Mouse (Mus musculus): Measurements from ENCODE around the gene Ropn1. TPM values are rescaled to one million over a fixed set of nuclear protein-coding genes. Genes with fewer than 3 reads are reported as not detected.

Ropn1 gene
- polyA plus RNA-seq (2012; rRNA removed), result not detected in 2 replicates

DNA sequence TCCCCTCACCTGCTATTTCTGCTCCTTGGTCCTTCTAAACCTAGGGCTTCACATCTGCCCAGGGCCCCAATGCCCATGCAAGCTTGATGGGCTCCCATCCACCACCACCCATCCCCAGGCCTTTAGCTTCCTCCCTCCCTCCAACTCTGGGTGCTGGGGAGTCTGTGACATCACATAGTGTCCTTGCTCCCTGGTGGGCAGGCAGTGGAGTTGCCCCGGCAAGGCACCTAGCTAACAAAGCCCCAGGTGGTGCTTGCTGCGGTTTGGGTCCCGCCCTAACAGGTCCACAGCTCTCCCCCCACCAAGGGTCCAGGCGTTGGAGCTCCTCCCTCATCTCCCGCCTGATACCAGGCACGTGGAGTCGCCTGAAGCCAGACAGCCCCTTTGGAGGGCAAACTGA lies at the start of gene Ropn1:
TSS of gene Ropn1 (plus strand) at position 301 of the 400 bp plus-strand sequence.
- DNase-seq, result no peak
- Histone ChIP-seq H3K36me3 (ENCODE audit: control insufficient read depth, insufficient read depth, low read length) (no peaks in the 10 kb centered on the region), H3K27me3 (ENCODE audit: control insufficient read depth, insufficient read depth, low read length) (no peaks in the 10 kb centered on the region), H3K4me3 (ENCODE audit: control insufficient read depth, insufficient read depth, low read length) (no peak within 1 kb of the TSS), H3K27ac (ENCODE audit: control insufficient read depth, insufficient read depth, low read length) (no peak within 1 kb of the TSS), H3K4me1 (replicated peaks; ENCODE audit: control insufficient read depth, insufficient read depth, low read length) (no peaks in the 10 kb centered on the region)
- TF ChIP-seq CTCF (IDR thresholded peaks at IDR 0.05; ENCODE audit: borderline replicate concordance, control insufficient read depth, extremely low read depth, insufficient read depth, low read length, poor library complexity), result no peak
- TF ChIP-seq POLR2A (IDR thresholded peaks at IDR 0.05; ENCODE audit: control insufficient read depth, extremely low read depth, insufficient read depth, low read length, poor library complexity), result no peak
- WGBS, result 65% methylated on average over 7 of the region's 7 CpGs

GRCm38 (mm10) chr16:34601954-34602353 lies 47.8 kb upstream of the Ropn1 start:
- TF ChIP-seq POLR2A (IDR thresholded peaks at IDR 0.05; ENCODE audit: control insufficient read depth, extremely low read depth, insufficient read depth, low read length, poor library complexity), result no peak
- TF ChIP-seq CTCF (IDR thresholded peaks at IDR 0.05; ENCODE audit: borderline replicate concordance, control insufficient read depth, extremely low read depth, insufficient read depth, low read length, poor library complexity), result no peak
- 88% methylated on average over 4 of the region's 4 CpGs for WGBS
- Histone ChIP-seq H3K27me3 (ENCODE audit: control insufficient read depth, insufficient read depth, low read length) (no peaks in the 10 kb centered on the region), H3K4me1 (replicated peaks; ENCODE audit: control insufficient read depth, insufficient read depth, low read length) (no peaks in the 10 kb centered on the region), H3K36me3 (ENCODE audit: control insufficient read depth, insufficient read depth, low read length) (no peaks in the 10 kb centered on the region), H3K27ac (ENCODE audit: control insufficient read depth, insufficient read depth, low read length) (no peak overlapping the region), H3K4me3 (ENCODE audit: control insufficient read depth, insufficient read depth, low read length) (no peak overlapping the region)
- DNase-seq, result no peak

DNA sequence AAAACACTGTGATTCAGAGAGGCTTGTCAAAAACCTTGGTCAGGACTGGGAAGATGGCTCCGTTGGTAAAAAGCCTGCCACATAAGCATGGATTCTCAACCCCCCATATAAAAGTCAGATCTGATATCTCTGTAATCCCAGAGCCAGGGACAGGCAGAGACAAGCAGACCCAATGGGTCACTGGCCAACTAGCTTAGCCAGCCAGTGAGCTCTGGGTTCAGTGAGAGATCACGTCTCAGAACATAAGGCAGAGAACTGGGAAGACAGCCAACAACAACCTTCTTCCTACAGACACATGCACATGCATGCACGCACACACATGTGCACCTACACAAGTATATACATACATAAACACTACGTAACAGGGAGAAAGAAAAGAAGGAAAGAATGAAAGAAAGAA lies 46.6 kb upstream of the Ropn1 start:
- DNase-seq, result no peak
- no peak overlapping the region for H3K4me3 ChIP-seq (ENCODE audit: control insufficient read depth, insufficient read depth, low read length)
- TF ChIP-seq POLR2A (IDR thresholded peaks at IDR 0.05; ENCODE audit: control insufficient read depth, extremely low read depth, insufficient read depth, low read length, poor library complexity) (no peak), CTCF (IDR thresholded peaks at IDR 0.05; ENCODE audit: borderline replicate concordance, control insufficient read depth, extremely low read depth, insufficient read depth, low read length, poor library complexity) (no peak)
- no peaks in the 10 kb centered on the region for H3K27me3 ChIP-seq (ENCODE audit: control insufficient read depth, insufficient read depth, low read length)
- H3K27ac ChIP-seq (ENCODE audit: control insufficient read depth, insufficient read depth, low read length), result no peak overlapping the region
- no peaks in the 10 kb centered on the region for H3K4me1 ChIP-seq (replicated peaks; ENCODE audit: control insufficient read depth, insufficient read depth, low read length)
- no peaks in the 10 kb centered on the region for H3K36me3 ChIP-seq (ENCODE audit: control insufficient read depth, insufficient read depth, low read length)
- WGBS, result 84% methylated on average over 4 of the region's 4 CpGs

- H3K36me3 ChIP-seq (ENCODE audit: control insufficient read depth, insufficient read depth, low read length), result no peaks in the 10 kb centered on the region
- no peak overlapping the region for H3K4me3 ChIP-seq (ENCODE audit: control insufficient read depth, insufficient read depth, low read length)
- H3K27me3 ChIP-seq (ENCODE audit: control insufficient read depth, insufficient read depth, low read length), result no peaks in the 10 kb centered on the region
- TF ChIP-seq POLR2A (IDR thresholded peaks at IDR 0.05; ENCODE audit: control insufficient read depth, extremely low read depth, insufficient read depth, low read length, poor library complexity) (no peak), CTCF (IDR thresholded peaks at IDR 0.05; ENCODE audit: borderline replicate concordance, control insufficient read depth, extremely low read depth, insufficient read depth, low read length, poor library complexity) (no peak)
- no peak for DNase-seq
- WGBS, result 71% methylated on average over 6 of the region's 6 CpGs
- H3K4me1 ChIP-seq (replicated peaks; ENCODE audit: control insufficient read depth, insufficient read depth, low read length), result no peaks in the 10 kb centered on the region
- H3K27ac ChIP-seq (ENCODE audit: control insufficient read depth, insufficient read depth, low read length), result no peak overlapping the region
These were observed 45.9 kb upstream of the Ropn1 start for GRCm38 (mm10) chr16:34603854-34604253.

- H3K36me3 ChIP-seq (ENCODE audit: control insufficient read depth, insufficient read depth, low read length), result no peaks in the 10 kb centered on the region
- TF ChIP-seq CTCF (IDR thresholded peaks at IDR 0.05; ENCODE audit: borderline replicate concordance, control insufficient read depth, extremely low read depth, insufficient read depth, low read length, poor library complexity), result no peak
- TF ChIP-seq POLR2A (IDR thresholded peaks at IDR 0.05; ENCODE audit: control insufficient read depth, extremely low read depth, insufficient read depth, low read length, poor library complexity), result no peak
- no peak for DNase-seq
- no peaks in the 10 kb centered on the region for H3K4me1 ChIP-seq (replicated peaks; ENCODE audit: control insufficient read depth, insufficient read depth, low read length)
- no peaks in the 10 kb centered on the region for H3K27me3 ChIP-seq (ENCODE audit: control insufficient read depth, insufficient read depth, low read length)
- H3K27ac ChIP-seq (ENCODE audit: control insufficient read depth, insufficient read depth, low read length), result no peak overlapping the region
- no peak overlapping the region for H3K4me3 ChIP-seq (ENCODE audit: control insufficient read depth, insufficient read depth, low read length)
- 33% methylated on average over 3 of the region's 3 CpGs for WGBS
These were observed 44.0 kb upstream of the Ropn1 start for GRCm38 (mm10) chr16:34605679-34606078.

DNA sequence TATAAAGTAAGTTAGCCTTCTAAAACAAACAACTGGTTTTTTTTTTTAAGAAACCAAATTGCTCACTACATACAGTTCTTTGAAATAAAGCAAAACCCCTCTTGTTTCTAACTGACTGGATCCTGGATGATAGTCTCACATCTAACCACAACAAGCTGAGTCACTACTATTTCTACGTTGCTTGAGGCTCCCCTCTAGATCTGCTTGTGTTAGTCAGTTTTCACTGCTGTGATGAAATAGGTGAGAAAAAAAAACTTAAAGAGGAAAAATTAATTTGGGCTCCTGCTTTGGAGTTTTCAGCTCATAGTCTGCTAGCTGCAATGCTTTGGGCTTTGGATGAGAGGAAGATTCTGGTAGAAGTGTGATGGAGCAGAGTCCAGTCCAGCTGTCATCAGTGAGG lies 39.6 kb upstream of the Ropn1 start:
- WGBS, result 15% methylated on average over 1 of the region's 1 CpGs
- no peak for TF ChIP-seq CTCF (IDR thresholded peaks at IDR 0.05; ENCODE audit: borderline replicate concordance, control insufficient read depth, extremely low read depth, insufficient read depth, low read length, poor library complexity)
- TF ChIP-seq POLR2A (IDR thresholded peaks at IDR 0.05; ENCODE audit: control insufficient read depth, extremely low read depth, insufficient read depth, low read length, poor library complexity), result no peak
- Histone ChIP-seq H3K4me1 (replicated peaks; ENCODE audit: control insufficient read depth, insufficient read depth, low read length) (no peaks in the 10 kb centered on the region), H3K36me3 (ENCODE audit: control insufficient read depth, insufficient read depth, low read length) (no peaks in the 10 kb centered on the region), H3K4me3 (ENCODE audit: control insufficient read depth, insufficient read depth, low read length) (no peak overlapping the region), H3K27ac (ENCODE audit: control insufficient read depth, insufficient read depth, low read length) (no peak overlapping the region), H3K27me3 (ENCODE audit: control insufficient read depth, insufficient read depth, low read length) (no peaks in the 10 kb centered on the region)
- no peak for DNase-seq

GRCm38 (mm10) chr16:34614021-34614420 lies 35.7 kb upstream of the Ropn1 start:
- H3K4me1 ChIP-seq (replicated peaks; ENCODE audit: control insufficient read depth, insufficient read depth, low read length), result no peaks in the 10 kb centered on the region
- H3K27ac ChIP-seq (ENCODE audit: control insufficient read depth, insufficient read depth, low read length), result no peak overlapping the region
- WGBS, result 83% methylated on average over 2 of the region's 2 CpGs
- TF ChIP-seq CTCF (IDR thresholded peaks at IDR 0.05; ENCODE audit: borderline replicate concordance, control insufficient read depth, extremely low read depth, insufficient read depth, low read length, poor library complexity) (no peak), POLR2A (IDR thresholded peaks at IDR 0.05; ENCODE audit: control insufficient read depth, extremely low read depth, insufficient read depth, low read length, poor library complexity) (no peak)
- H3K27me3 ChIP-seq (ENCODE audit: control insufficient read depth, insufficient read depth, low read length), result no peaks in the 10 kb centered on the region
- DNase-seq, result no peak
- no peaks in the 10 kb centered on the region for H3K36me3 ChIP-seq (ENCODE audit: control insufficient read depth, insufficient read depth, low read length)
- no peak overlapping the region for H3K4me3 ChIP-seq (ENCODE audit: control insufficient read depth, insufficient read depth, low read length)
